Mouse (Mus musculus) embryo, embryonic 11 days (tissue): ENCODE results near the gene Kcnj9.
A peak's percentile ranks its signal among the peaks of the same experiment; 100 is the strongest.

ENCODE experiments used
- DNase-seq: peaks from one replicate; pipeline ENCODE4 v3.0.0-alpha.2; 2015

Kcnj9 gene

GRCm38 (mm10) chr1:172329131-172329530 is at the start of gene Kcnj9:
Gene Kcnj9 (minus strand): TSS chr1:172329318.
- DNase-seq, result peak; percentile 62

GRCm38 (mm10) chr1:172376758-172377458 is 47.8 kb upstream of the Kcnj9 start:
- peak; percentile 17 for DNase-seq

- peak; percentile 100 for DNase-seq
These were observed 47.1 kb upstream of the Kcnj9 start, which contains the start of gene Pigm for GRCm38 (mm10) chr1:172376198-172376667. Gene Pigm (plus strand): TSS chr1:172376546.

GRCm38 (mm10) chr1:172368768-172369418 is 39.8 kb upstream of the Kcnj9 start:
- peak; percentile 83 for DNase-seq

GRCm38 (mm10) chr1:172364684-172365083 is 35.6 kb upstream of the Kcnj9 start:
- DNase-seq, result peak; percentile 85

- DNase-seq, result no peak
These were observed 29.2 kb upstream of the Kcnj9 start for GRCm38 (mm10) chr1:172358341-172358740.

- DNase-seq, result peak; percentile 70
These were observed 28.4 kb upstream of the Kcnj9 start for GRCm38 (mm10) chr1:172357550-172357949.

GRCm38 (mm10) chr1:172355336-172355735 is 26.2 kb upstream of the Kcnj9 start:
- DNase-seq, result no peak

- no peak for DNase-seq
These were observed 23.3 kb upstream of the Kcnj9 start for GRCm38 (mm10) chr1:172352453-172352852.

- DNase-seq, result no peak
These were observed 22.9 kb upstream of the Kcnj9 start for GRCm38 (mm10) chr1:172352001-172352400.

- peak; percentile 87 for DNase-seq
These were observed 21.0 kb upstream of the Kcnj9 start for GRCm38 (mm10) chr1:172349916-172350812.

GRCm38 (mm10) chr1:172349504-172349903 is 20.4 kb upstream of the Kcnj9 start:
- no peak for DNase-seq

GRCm38 (mm10) chr1:172347382-172347781 is 18.3 kb upstream of the Kcnj9 start:
- DNase-seq, result no peak

- no peak for DNase-seq
These were observed 17.6 kb upstream of the Kcnj9 start for GRCm38 (mm10) chr1:172346707-172347106.

GRCm38 (mm10) chr1:172344820-172345219 is 15.7 kb upstream of the Kcnj9 start:
- DNase-seq, result no peak

- DNase-seq, result no peak
These were observed 14.8 kb upstream of the Kcnj9 start for GRCm38 (mm10) chr1:172343914-172344313.

- DNase-seq, result no peak
These were observed 13.6 kb upstream of the Kcnj9 start for GRCm38 (mm10) chr1:172342729-172343128.

GRCm38 (mm10) chr1:172341386-172341785 is 12.3 kb upstream of the Kcnj9 start:
- DNase-seq, result no peak

GRCm38 (mm10) chr1:172340729-172341321 is 11.7 kb upstream of the Kcnj9 start, which contains the start of gene Kcnj10:
Gene Kcnj10 (plus strand): TSS chr1:172341210.
- peak; percentile 93 for DNase-seq

GRCm38 (mm10) chr1:172337411-172338185 is 8.5 kb upstream of the Kcnj9 start:
- no peak for DNase-seq

GRCm38 (mm10) chr1:172335804-172336203 is 6.7 kb upstream of the Kcnj9 start:
- DNase-seq, result no peak

- DNase-seq, result no peak
These were observed 4.4 kb upstream of the Kcnj9 start for GRCm38 (mm10) chr1:172333512-172333911.
